Mouse (Mus musculus) right cerebral cortex, postnatal 14 days (tissue): ENCODE data around the gene Tsc2.
"Not testable (repeated sequence)": the region's sequence is repeated elsewhere in the genome, so short reads cannot be mapped to it uniquely, and the experiment has no call there.

Source experiments
- DNase-seq: peaks from one replicate; pipeline ENCODE4 v3.0.0; 2022

Gene Tsc2

GRCm38 (mm10) chr17:24632167-24632812 is at the start of gene Tsc2, which contains the start of gene Nthl1:
Tsc2 (minus strand) TSS chr17:24632630.
Nthl1 (plus strand) TSS chr17:24632680.
- peak; percentile 78 for DNase-seq

GRCm38 (mm10) chr17:24677500-24678080 is 45.2 kb upstream of the Tsc2 start:
- no peak for DNase-seq

- no peak for DNase-seq
Observed at GRCm38 (mm10) chr17:24676877-24677276, 44.4 kb upstream of the Tsc2 start.

DNA sequence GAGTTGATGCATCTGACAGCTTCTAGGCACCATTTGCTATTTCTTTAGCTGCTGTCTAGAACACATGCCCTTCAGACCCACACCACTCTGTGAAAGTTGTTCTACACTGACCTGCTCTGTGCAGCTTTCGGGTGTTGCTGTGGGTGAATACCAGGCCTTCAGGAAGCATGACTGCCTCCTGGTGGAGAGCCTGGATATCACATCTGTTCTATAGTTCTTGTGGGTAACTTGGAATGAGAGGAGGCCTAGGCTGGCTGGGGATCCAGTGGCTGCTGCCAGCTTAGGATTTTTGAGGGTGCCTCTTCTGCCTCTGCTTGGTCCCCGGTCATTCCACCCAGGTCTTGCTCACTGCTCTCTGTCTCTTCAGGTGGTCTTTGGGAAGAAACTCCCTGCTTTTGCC is 43.8 kb upstream of the Tsc2 start:
- DNase-seq: peak; percentile 73

GRCm38 (mm10) chr17:24674277-24674676 is 41.8 kb upstream of the Tsc2 start:
- DNase-seq: peak; percentile 41

GRCm38 (mm10) chr17:24672141-24672540 is 39.7 kb upstream of the Tsc2 start:
- DNase-seq: no peak

GRCm38 (mm10) chr17:24671346-24671745 is 38.9 kb upstream of the Tsc2 start:
- no peak for DNase-seq

- no peak for DNase-seq
Observed at GRCm38 (mm10) chr17:24670246-24670844, 37.9 kb upstream of the Tsc2 start.

DNA sequence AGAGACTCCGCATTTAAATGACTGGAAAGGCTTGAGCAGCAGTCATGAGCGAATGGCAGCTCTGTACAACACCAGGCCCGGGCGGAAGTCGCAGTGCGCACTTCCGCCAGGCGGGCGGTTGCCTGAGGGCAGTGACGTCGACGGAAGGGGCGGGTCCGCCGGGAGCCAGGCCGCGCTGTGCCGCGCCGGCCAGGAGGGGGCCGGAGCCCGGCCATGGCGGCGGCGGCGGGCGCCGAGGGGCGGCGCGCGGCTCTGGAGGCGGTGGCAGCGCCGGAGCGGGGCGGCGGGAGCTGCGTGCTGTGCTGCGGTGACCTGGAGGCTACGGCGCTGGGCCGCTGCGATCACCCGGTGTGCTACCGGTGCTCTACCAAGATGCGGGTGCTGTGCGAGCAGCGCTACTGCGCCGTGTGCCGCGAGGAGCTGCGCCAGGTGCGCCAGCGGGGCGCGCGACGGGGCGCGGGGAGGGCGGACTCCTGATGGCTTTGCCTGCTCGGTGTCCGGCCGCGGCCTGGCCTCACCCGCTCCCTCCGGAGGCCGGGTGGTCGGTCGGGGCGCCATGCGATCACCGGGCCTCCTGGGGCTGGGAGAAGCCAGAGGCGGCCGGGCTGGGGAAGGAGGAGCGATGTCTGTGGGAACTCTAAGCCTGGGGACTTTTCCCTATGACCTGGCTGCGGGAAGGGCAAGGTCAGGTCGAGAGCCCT is 37.3 kb upstream of the Tsc2 start, which contains the start of gene Zfp598:
TSS of gene Zfp598 (plus strand) at position 143 of the 701 bp plus-strand sequence.
- peak; percentile 94 for DNase-seq

DNA sequence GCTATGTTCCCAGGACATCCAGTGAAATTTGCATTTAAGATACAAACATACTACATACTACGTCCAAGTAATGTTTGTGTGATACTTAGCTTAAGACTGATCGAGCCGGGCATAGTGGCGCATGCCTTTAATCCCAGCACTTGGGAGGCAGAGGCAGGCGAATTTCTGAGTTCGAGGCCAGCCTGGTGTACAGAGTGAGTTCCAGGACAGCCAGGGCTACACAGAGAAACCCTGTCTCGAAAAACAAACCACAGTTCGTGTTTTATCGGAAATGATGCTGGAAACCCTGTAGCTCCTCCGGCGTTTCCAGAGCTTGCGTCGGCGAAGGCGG is 36.7 kb upstream of the Tsc2 start:
- not testable (repeated sequence) for DNase-seq

GRCm38 (mm10) chr17:24667416-24667815 is 35.0 kb upstream of the Tsc2 start:
- no peak for DNase-seq

DNA sequence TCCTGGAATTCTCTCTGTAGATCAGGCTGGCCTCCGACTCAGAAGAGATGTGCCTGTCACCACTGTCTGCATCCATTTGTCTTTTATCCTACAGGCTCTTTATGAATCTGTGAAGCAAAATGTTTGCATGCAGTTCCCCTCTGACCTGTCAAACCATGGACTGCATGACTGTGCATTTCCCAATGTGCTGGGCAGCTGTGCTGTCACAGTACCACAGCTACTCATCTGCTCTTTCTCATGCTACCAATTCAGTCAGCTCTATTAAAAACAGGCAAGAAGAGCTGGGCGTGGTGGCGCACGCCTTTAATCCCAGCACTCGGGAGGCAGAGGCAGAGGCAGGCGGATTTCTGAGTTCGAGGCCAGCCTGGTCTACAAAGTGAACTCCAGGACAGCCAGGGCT is 34.6 kb upstream of the Tsc2 start:
- not testable (repeated sequence) for DNase-seq

DNA sequence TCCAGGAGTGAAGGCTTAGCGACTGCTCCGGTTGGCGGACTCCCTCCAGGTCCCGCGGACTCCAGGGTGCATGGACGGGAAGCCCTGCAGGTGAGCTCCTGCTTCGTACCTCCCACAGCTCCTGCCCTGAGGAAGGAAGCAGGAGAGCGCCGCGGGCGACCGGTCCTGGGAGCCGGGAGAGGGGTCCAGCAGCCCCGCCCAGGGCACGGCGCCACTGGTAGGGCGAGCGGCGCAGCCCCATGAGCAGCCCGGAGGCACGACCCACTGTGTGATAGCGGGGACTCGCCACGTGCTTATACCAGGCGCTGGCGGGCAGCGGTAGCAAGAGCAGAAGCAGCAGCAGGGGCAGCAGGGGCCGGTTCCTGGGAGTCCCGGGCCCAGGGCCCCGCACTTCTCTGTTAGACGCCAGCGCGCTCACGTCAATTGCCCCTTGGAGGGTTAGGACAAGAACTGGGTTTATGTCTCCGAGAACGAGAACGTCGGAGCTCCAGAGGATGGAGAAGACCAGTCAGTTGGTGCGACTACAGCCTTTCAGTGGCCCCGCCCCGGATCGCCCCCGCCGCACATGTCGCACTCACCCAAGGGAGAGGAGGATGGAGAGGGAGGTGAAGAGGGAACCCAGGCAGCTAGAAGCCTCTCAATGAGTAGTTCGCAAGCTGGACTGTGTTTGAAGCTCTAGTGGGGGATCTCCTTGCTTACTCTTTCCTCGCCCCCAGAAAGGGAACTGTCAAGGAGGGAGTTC is 25.8 kb upstream of the Tsc2 start, which contains the start of gene Npw:
TSS of gene Npw (minus strand) at position 441 of the 742 bp plus-strand sequence.
- DNase-seq: no peak

DNA sequence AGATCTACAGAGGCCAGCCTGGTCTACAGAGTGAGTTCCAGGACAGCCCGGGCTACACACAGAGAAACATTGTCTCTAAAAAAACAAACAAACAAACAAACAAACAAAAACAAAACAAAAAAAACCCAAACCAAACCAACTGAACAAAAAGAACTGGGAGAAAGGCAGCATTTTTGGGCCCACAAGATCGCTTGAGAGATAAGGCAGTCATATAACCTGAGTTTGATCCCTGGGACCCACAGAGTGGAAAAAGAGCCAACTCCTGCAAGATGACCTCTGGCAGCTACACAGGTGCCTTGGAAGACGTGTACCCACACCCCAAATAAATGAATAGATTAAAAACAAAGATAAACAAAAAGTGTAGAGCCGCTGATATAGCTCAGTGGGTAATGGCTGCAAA is 22.5 kb upstream of the Tsc2 start:
- DNase-seq: no peak

GRCm38 (mm10) chr17:24653967-24654710 is 21.7 kb upstream of the Tsc2 start:
- peak; percentile 62 for DNase-seq

- DNase-seq: no peak
Observed at GRCm38 (mm10) chr17:24651835-24652234, 19.4 kb upstream of the Tsc2 start.

- no peak for DNase-seq
Observed at GRCm38 (mm10) chr17:24650766-24651165, 18.3 kb upstream of the Tsc2 start.

DNA sequence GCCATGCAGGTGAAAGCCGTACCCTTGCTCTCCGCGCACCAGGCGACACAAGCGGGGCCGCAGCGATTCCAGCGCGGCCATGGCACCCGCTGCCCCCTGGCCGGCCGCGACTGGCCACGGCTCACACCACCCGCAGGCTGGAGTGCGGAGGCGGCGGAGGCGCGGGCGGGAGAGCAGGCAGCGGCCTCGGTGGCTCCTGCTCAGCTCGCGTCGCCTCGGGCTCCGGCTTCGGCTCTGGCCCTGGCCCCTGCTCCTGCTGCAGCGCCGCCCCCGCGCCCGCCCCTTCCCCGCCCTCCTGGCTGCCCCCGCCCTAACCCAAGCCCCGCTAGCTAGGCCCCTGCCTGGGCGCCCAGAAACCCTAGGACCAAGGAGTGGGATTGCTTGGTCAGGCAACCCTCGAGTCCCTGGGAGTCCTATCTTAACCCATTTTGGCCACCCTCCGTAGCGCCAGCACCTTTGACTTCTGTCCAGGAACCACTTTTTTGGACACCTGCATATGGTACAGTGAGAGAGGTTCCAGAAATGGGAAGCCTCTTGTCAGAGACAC is 17.7 kb upstream of the Tsc2 start, which contains the start of gene Slc9a3r2:
TSS of gene Slc9a3r2 (minus strand) at position 258 of the 547 bp plus-strand sequence.
- DNase-seq: peak; percentile 36

- DNase-seq: peak; percentile 33
Observed at GRCm38 (mm10) chr17:24649581-24650069, 17.2 kb upstream of the Tsc2 start.

- DNase-seq: no peak
Observed at GRCm38 (mm10) chr17:24648731-24649377, 16.4 kb upstream of the Tsc2 start.

GRCm38 (mm10) chr17:24647493-24647892 is 15.1 kb upstream of the Tsc2 start:
- DNase-seq: no peak
